Mouse (Mus musculus): Measurements from ENCODE around the gene Gm20683. TPM values are rescaled to one million over a fixed set of nuclear protein-coding genes. Genes with fewer than 3 reads are reported as not detected.

Gm20683 gene
- polyA plus RNA-seq, 1 experiment from 2014 or later: 1.9 TPM

DNA sequence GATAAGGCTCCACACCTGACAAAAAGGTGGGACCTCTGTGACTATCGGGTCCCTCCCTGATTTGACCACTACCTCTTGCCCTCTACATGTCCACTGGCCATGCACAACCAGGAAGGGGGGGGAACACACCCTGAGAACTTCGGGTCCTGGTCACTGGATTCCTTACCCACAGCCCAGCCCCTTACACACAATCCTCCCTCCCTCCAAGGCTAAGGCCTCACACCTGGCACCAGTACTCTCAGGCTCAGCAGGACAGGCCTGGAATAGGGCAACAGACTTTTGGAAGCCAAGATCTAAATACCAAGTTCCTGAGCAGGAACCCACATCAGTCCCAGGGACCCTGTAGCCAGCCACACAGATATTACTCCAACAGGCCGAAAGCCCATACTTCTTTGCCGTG is 2.7 kb downstream of the Gm20683 start:
- no peak overlapping the region for H3K27ac ChIP-seq (replicated peaks in 1 of 2; ENCODE audit: control insufficient read depth in 1 of 2, insufficient read depth in 1 of 2, low read depth in 2 of 2, low read length in 2 of 2)
- H3K36me3 ChIP-seq (ENCODE audit: control insufficient read depth, insufficient read depth, low read length): peaks cover 74% of the 10 kb centered on the region

DNA sequence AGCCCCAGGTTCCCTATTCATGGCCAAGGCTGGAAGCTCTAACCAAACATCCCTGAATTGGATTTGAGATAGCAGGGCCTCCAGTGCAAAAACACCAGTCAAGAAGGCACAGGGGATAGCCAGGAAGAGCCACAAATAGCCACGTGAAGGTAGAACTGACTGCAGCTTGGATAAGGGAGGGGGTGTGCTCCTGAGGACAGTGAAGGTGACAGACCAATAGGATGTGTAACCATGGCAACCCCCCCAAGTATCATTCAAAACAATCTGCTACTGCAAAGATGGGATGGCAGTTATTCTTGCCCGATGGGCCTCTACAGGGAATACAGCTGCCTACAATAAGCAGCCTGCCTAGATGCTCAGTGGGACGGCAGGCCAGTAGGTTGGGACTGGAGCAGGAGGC is 4.0 kb downstream of the Gm20683 start:
- no peaks in the 10 kb centered on the region for H3K27me3 ChIP-seq (ENCODE audit: control insufficient read depth, insufficient read depth, low read length)
- H3K4me2 ChIP-seq (ENCODE audit: low read length): peak overlapping the region; percentile 90
- H3K4me1 ChIP-seq (ENCODE audit: control insufficient read depth in 2 of 2, insufficient read depth in 2 of 2, low read length in 2 of 2): peaks cover 21 to 40% of the 10 kb centered on the region in 2 experiments; a peak in 3 of 4 replicates
- H3K27ac ChIP-seq (replicated peaks in 1 of 2; ENCODE audit: control insufficient read depth in 1 of 2, insufficient read depth in 1 of 2, low read depth in 2 of 2, low read length in 2 of 2): peak overlapping the region in 1 of 2 experiments; percentile 77; a peak in 2 of 4 replicates
- no peak for ATAC-seq (ENCODE audit: insufficient number of reproducible peaks, insufficient read depth, low FRiP score, low read depth)
- no peak overlapping the region for H3K4me3 ChIP-seq (ENCODE audit: control insufficient read depth in 1 of 2, insufficient read depth in 1 of 2, low read depth in 1 of 2, low read length in 2 of 2)
- peaks cover 72% of the 10 kb centered on the region for H3K36me3 ChIP-seq (ENCODE audit: control insufficient read depth, insufficient read depth, low read length)
- H3K9ac ChIP-seq (ENCODE audit: low read length): peak overlapping the region; percentile 74
- no peaks in the 10 kb centered on the region for H3K9me3 ChIP-seq (ENCODE audit: control insufficient read depth, low read length)
- 25% methylated on average over 3 of the region's 3 CpGs for WGBS

More for the DNA sequence above, 2.7 kb downstream of the Gm20683 start:
- no peak overlapping the region for H3K4me2 ChIP-seq (ENCODE audit: low read length)
- H3K27me3 ChIP-seq (ENCODE audit: control insufficient read depth, insufficient read depth, low read length): no peaks in the 10 kb centered on the region
- peaks cover 26 to 50% of the 10 kb centered on the region in 2 experiments for H3K4me1 ChIP-seq (ENCODE audit: control insufficient read depth in 2 of 2, insufficient read depth in 2 of 2, low read length in 2 of 2)
- WGBS: 87% methylated on average over 4 of the region's 4 CpGs
- H3K4me3 ChIP-seq (ENCODE audit: control insufficient read depth in 1 of 2, insufficient read depth in 1 of 2, low read depth in 1 of 2, low read length in 2 of 2): no peak overlapping the region
- H3K9me3 ChIP-seq (ENCODE audit: control insufficient read depth, low read length): no peaks in the 10 kb centered on the region
- ATAC-seq (ENCODE audit: insufficient number of reproducible peaks, insufficient read depth, low FRiP score, low read depth): no peak
- H3K9ac ChIP-seq (ENCODE audit: low read length): no peak overlapping the region

DNA sequence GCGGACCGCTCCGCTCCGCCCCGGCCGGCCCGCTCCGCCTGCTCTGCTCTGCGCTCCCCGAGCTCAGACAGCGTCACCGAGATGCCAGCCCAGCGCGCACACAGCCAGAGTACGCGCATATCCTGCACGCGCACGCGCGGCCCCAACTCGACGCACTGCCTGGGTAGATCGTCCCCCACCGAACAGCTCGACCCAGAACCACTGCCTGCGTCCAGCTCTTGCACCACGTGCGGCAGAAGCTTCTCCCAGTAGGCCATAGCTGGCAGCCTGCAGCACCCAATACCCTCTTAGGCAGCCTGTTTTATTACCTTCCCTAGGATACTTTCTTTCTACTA is 4.5 kb downstream of the Gm20683 start, which contains the start of gene Rhbdl1:
Rhbdl1 (minus strand) TSS at position 220 of the 335 bp plus-strand sequence.
- Histone ChIP-seq H3K9me3 (ENCODE audit: control insufficient read depth, low read length) (no peaks in the 10 kb centered on the region), H3K36me3 (ENCODE audit: control insufficient read depth, insufficient read depth, low read length) (peaks cover 67% of the 10 kb centered on the region), H3K27me3 (ENCODE audit: control insufficient read depth, insufficient read depth, low read length) (no peaks in the 10 kb centered on the region), H3K4me3 (ENCODE audit: control insufficient read depth in 1 of 2, insufficient read depth in 1 of 2, low read depth in 1 of 2, low read length in 2 of 2) (peak within 1 kb of the TSS; percentile 30 to 42), H3K4me1 (ENCODE audit: control insufficient read depth in 2 of 2, insufficient read depth in 2 of 2, low read length in 2 of 2) (peaks cover 21 to 41% of the 10 kb centered on the region in 2 experiments; a peak in 3 of 4 replicates), H3K4me2 (ENCODE audit: low read length) (peak within 1 kb of the TSS; percentile 90), H3K9ac (ENCODE audit: low read length) (peak within 1 kb of the TSS; percentile 74), H3K27ac (replicated peaks in 1 of 2; ENCODE audit: control insufficient read depth in 1 of 2, insufficient read depth in 1 of 2, low read depth in 2 of 2, low read length in 2 of 2) (peak within 1 kb of the TSS; percentile 9 to 77; a peak in 2 of 4 replicates)
- WGBS: 1% methylated on average over 29 of the region's 29 CpGs
- ATAC-seq (ENCODE audit: insufficient number of reproducible peaks, insufficient read depth, low FRiP score, low read depth): peak; percentile 8; the same call in 1 of the 2 replicates

DNA sequence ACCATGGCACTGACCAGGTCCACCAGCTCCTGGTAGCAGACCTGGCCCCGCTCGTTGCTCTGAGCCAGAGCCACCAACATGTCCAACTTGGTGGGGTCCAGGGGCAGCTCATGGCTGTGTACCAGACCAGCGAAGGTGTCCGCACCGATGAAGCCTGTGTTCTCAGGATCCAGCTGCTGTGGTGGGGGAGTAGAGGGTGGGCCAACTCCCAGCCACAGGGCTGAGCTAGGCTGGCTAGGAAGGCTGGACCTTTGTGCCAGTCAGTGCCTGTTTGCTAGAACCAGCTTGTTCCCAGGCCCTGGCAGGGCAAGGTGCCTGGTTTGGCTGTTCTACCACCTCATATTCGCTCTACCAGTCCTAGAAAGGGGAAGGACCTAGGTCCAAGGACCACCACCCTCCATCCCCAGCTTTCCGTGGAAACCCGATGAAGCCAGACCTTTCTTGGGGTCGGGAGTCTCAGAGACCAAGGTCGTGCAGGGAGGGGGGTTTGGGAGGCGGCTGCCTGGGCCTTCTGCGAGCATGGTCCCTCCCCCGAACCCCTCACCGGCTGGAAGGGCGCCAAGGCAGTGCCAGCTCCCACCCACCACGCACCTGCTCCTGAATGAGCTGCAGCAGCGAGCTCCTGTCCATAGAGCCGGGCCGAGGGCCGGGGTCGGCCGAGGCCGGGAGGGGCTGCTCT is 5.0 kb downstream of the Gm20683 start:
- 21% methylated on average over 23 of the region's 23 CpGs for WGBS
- Histone ChIP-seq H3K9me3 (ENCODE audit: control insufficient read depth, low read length) (no peaks in the 10 kb centered on the region), H3K27me3 (ENCODE audit: control insufficient read depth, insufficient read depth, low read length) (no peaks in the 10 kb centered on the region), H3K9ac (ENCODE audit: low read length) (peak overlapping the region; percentile 74), H3K4me1 (ENCODE audit: control insufficient read depth in 2 of 2, insufficient read depth in 2 of 2, low read length in 2 of 2) (peaks cover 25 to 46% of the 10 kb centered on the region in 2 experiments; a peak in 3 of 4 replicates), H3K4me2 (ENCODE audit: low read length) (peak overlapping the region; percentile 90), H3K4me3 (ENCODE audit: control insufficient read depth in 1 of 2, insufficient read depth in 1 of 2, low read depth in 1 of 2, low read length in 2 of 2) (peak overlapping the region; percentile 30 to 42), H3K36me3 (ENCODE audit: control insufficient read depth, insufficient read depth, low read length) (peaks cover 65% of the 10 kb centered on the region), H3K27ac (replicated peaks in 1 of 2; ENCODE audit: control insufficient read depth in 1 of 2, insufficient read depth in 1 of 2, low read depth in 2 of 2, low read length in 2 of 2) (peak overlapping the region in 1 of 2 experiments; percentile 77; a peak in 2 of 4 replicates)
- no peak for ATAC-seq (ENCODE audit: insufficient number of reproducible peaks, insufficient read depth, low FRiP score, low read depth)

DNA sequence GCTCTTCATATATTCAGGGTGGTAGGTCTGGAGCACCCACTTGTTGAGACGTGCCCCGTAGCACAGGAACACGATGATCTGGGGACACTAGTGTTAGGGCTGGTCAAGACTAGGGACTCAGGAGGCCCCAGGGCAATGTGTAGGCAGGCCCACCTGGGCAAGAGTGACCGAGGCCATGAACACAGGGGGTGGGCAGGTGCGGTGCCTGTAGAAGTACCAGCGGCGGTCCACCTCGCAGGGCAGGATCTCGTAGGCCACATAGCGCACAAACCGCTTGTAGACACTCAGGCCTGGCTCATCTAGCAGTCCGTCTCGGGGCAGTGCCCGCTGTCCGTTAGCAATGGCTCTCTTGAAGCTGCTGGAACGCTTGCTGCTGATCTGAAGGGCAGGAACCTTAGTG is 5.7 kb downstream of the Gm20683 start:
- peaks cover 28 to 53% of the 10 kb centered on the region in 2 experiments; a peak in 3 of 4 replicates for H3K4me1 ChIP-seq (ENCODE audit: control insufficient read depth in 2 of 2, insufficient read depth in 2 of 2, low read length in 2 of 2)
- peaks cover 65% of the 10 kb centered on the region for H3K36me3 ChIP-seq (ENCODE audit: control insufficient read depth, insufficient read depth, low read length)
- no peaks in the 10 kb centered on the region for H3K9me3 ChIP-seq (ENCODE audit: control insufficient read depth, low read length)
- no peak overlapping the region for H3K9ac ChIP-seq (ENCODE audit: low read length)
- H3K4me3 ChIP-seq (ENCODE audit: control insufficient read depth in 1 of 2, insufficient read depth in 1 of 2, low read depth in 1 of 2, low read length in 2 of 2): no peak overlapping the region
- H3K4me2 ChIP-seq (ENCODE audit: low read length): peak overlapping the region; percentile 90
- no peak overlapping the region; a peak in 1 of 4 replicates for H3K27ac ChIP-seq (replicated peaks in 1 of 2; ENCODE audit: control insufficient read depth in 1 of 2, insufficient read depth in 1 of 2, low read depth in 2 of 2, low read length in 2 of 2)
- 91% methylated on average over 16 of the region's 16 CpGs for WGBS
- H3K27me3 ChIP-seq (ENCODE audit: control insufficient read depth, insufficient read depth, low read length): no peaks in the 10 kb centered on the region
- no peak for ATAC-seq (ENCODE audit: insufficient number of reproducible peaks, insufficient read depth, low FRiP score, low read depth)

DNA sequence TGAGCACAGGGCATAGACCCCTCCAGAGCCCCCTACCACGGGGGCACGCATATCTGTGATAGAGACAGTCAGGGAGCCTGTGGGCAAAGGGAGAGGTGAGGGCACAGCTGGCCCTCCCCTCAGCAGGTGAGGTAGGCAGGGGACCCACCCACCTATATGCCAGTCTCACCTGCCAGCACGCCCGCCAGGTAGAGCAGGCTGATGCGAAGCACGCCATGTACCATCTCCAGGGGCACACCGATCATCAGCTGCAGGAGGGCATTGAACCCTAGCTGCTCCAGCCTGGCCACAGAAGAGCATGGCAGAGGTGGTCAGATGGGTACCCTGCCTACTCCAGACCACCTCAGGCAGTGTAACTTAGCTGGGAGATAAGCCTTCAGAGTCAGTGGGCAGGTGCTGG is 6.3 kb downstream of the Gm20683 start:
- Histone ChIP-seq H3K36me3 (ENCODE audit: control insufficient read depth, insufficient read depth, low read length) (peaks cover 65% of the 10 kb centered on the region), H3K9me3 (ENCODE audit: control insufficient read depth, low read length) (no peaks in the 10 kb centered on the region), H3K4me2 (ENCODE audit: low read length) (peak overlapping the region; percentile 91; the same call in 1 of the 2 replicates), H3K4me3 (ENCODE audit: control insufficient read depth in 1 of 2, insufficient read depth in 1 of 2, low read depth in 1 of 2, low read length in 2 of 2) (no peak overlapping the region), H3K4me1 (ENCODE audit: control insufficient read depth in 2 of 2, insufficient read depth in 2 of 2, low read length in 2 of 2) (peaks cover 28 to 55% of the 10 kb centered on the region in 2 experiments; a peak in 3 of 4 replicates), H3K9ac (ENCODE audit: low read length) (peak overlapping the region; percentile 85), H3K27me3 (ENCODE audit: control insufficient read depth, insufficient read depth, low read length) (no peaks in the 10 kb centered on the region), H3K27ac (replicated peaks in 1 of 2; ENCODE audit: control insufficient read depth in 1 of 2, insufficient read depth in 1 of 2, low read depth in 2 of 2, low read length in 2 of 2) (no peak overlapping the region)
- WGBS: 96% methylated on average over 7 of the region's 7 CpGs
- ATAC-seq (ENCODE audit: insufficient number of reproducible peaks, insufficient read depth, low FRiP score, low read depth): no peak

DNA sequence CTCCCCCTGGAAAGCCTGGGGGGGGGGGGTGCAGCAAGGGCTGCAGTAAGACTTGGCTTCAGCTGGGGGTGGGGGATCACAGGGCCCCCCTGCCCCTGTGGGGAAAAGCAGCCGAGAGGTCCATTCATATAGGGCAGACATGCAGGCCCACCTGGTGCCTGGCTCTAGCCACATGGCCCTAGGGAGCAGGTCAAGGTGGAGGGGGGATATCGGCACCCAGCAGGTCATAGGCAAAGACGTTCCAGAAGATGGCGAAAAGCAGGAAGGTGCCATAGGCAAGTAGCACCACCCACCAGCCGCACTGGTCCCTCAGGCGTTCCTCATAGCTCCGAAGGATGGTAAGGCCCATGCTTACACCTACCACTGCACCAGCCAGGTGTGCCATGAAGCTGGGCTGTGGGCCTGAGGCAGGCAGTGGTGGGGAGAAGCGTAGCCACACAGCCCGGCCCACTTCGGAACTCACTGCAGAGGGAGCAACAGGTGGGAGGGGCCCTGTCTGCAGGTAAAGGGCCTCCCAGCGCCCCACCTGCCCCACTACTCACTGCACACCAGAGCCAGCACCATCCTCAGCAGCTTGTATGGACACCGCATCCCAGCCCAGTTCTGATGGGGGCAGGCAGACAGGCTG is 6.9 kb downstream of the Gm20683 start:
- 86% methylated on average over 12 of the region's 12 CpGs for WGBS
- Histone ChIP-seq H3K27me3 (ENCODE audit: control insufficient read depth, insufficient read depth, low read length) (no peaks in the 10 kb centered on the region), H3K27ac (replicated peaks in 1 of 2; ENCODE audit: control insufficient read depth in 1 of 2, insufficient read depth in 1 of 2, low read depth in 2 of 2, low read length in 2 of 2) (peak overlapping the region in 1 of 2 experiments; percentile 99; a peak in 2 of 4 replicates), H3K4me2 (ENCODE audit: low read length) (peak overlapping the region; percentile 91), H3K4me1 (ENCODE audit: control insufficient read depth in 2 of 2, insufficient read depth in 2 of 2, low read length in 2 of 2) (peaks cover 29 to 58% of the 10 kb centered on the region in 2 experiments; a peak in 3 of 4 replicates), H3K9me3 (ENCODE audit: control insufficient read depth, low read length) (no peaks in the 10 kb centered on the region), H3K4me3 (ENCODE audit: control insufficient read depth in 1 of 2, insufficient read depth in 1 of 2, low read depth in 1 of 2, low read length in 2 of 2) (peak overlapping the region; percentile 57 to 70; a peak in 3 of 4 replicates), H3K9ac (ENCODE audit: low read length) (peak overlapping the region; percentile 85), H3K36me3 (ENCODE audit: control insufficient read depth, insufficient read depth, low read length) (peaks cover 65% of the 10 kb centered on the region)
- ATAC-seq (ENCODE audit: insufficient number of reproducible peaks, insufficient read depth, low FRiP score, low read depth): no peak
